Mouse (Mus musculus) stomach, embryonic 14.5 days (tissue): Measurements from ENCODE around the gene Gata1. TPM values are rescaled to one million over a fixed set of nuclear protein-coding genes. Genes with fewer than 3 reads are reported as not detected.

Source experiments
- ATAC-seq: fragments of 200-750 bp; cut with Nextera tagmentation; 2 replicates; pipeline ENCODE4 v1.8.0; 2017; ENCODE audit warnings: low read depth, moderate TSS enrichment; ENCODE audit not compliant: insufficient number of reproducible peaks, insufficient read depth, low FRiP score
- H3K27ac ChIP-seq: fragments of 300-500 bp; sonication (generic); 2 replicates; pipeline ENCODE4 v1.5.1; 2014; ENCODE audit warnings: mild to moderate bottlenecking, low read length, moderate library complexity, mixed read lengths
- H3K27me3 ChIP-seq: fragments of 300-500 bp; sonication (generic); 2 replicates; pipeline ENCODE4 v1.6.1; 2014; ENCODE audit warnings: low read length, control low read depth, mixed read lengths; ENCODE audit not compliant: control insufficient read depth, insufficient read depth
- H3K36me3 ChIP-seq: fragments of 300-500 bp; sonication (generic); 2 replicates; pipeline ENCODE4 v1.6.1; 2014; ENCODE audit warnings: mild to moderate bottlenecking, control low read depth, low read length, moderate library complexity, mixed read lengths; ENCODE audit not compliant: control insufficient read depth, insufficient read depth
- H3K4me1 ChIP-seq: fragments of 300-500 bp; sonication (generic); 2 replicates; pipeline ENCODE4 v1.6.1; 2014; ENCODE audit warnings: low read length, control low read depth, mixed read lengths; ENCODE audit not compliant: control insufficient read depth, insufficient read depth
- H3K4me2 ChIP-seq: fragments of 300-500 bp; sonication (generic); replicated peaks from 2 replicates; pipeline ENCODE4 v1.6.1; 2014; ENCODE audit warnings: low read depth, low read length, control low read depth
- H3K4me3 ChIP-seq: fragments of 300-500 bp; sonication (generic); 2 replicates; pipeline ENCODE4 v1.5.1; 2014; ENCODE audit warnings: low read depth, low read length, control low read depth
- H3K9ac ChIP-seq: fragments of 300-500 bp; sonication (generic); replicated peaks from 2 replicates; pipeline ENCODE4 v1.6.1; 2014; ENCODE audit warnings: low read depth, mild to moderate bottlenecking, control low read depth, low read length, moderate library complexity, mixed read lengths
- H3K9me3 ChIP-seq: fragments of 300-500 bp; sonication (generic); 2 replicates; pipeline ENCODE4 v1.6.1; 2016; ENCODE audit warnings: low read depth, low read length, control low read depth; ENCODE audit not compliant: control insufficient read depth
- WGBS: fragments of 180-500 bp; shearing (Covaris S2); extraction: QIAGEN DNeasy Blood & Tissue Kit; methylation state at CpG from one replicate; pipeline ENCODE4 v1.1.7; 2014; 5-methylcytosine and 5-hydroxymethylcytosine counted together
- polyA plus RNA-seq: library from polyadenylated mRNA; unstranded; fragments of >200 nt; fragmentation: Nextera tagmentation; extraction: Ambion mirVana; gene quantifications from 2 replicates; pipeline ENCODE4 v1.2.1, GENCODE M21; 2014

Gata1 gene
- polyA plus RNA-seq, 1 experiment from 2014 or later, result 0.90 TPM

DNA sequence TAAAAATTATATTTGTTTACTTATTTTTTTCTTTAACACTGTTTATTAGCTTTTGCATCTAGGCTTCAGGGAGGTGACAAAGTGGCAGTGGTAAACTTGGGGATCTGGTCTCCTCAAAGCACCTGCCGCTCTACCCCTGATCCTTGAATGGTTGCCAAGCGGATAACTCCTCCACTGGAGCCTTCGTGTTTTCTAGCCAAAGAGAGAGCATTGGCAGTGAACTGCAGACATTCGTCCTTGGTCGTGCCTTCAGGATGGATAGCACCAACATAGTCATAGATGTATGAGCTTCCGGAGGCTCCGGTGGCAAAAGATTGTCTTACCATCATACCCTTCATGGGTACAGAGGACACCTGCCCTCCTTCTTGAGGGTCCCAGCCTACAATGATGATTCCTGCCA is 27.8 kb downstream of the Gata1 start:
- H3K4me3 ChIP-seq, result no peak overlapping the region
- no peak for ATAC-seq
- H3K9me3 ChIP-seq, result no peaks in the 10 kb centered on the region
- 85% methylated on average over 7 of the region's 7 CpGs for WGBS
- no peaks in the 10 kb centered on the region for H3K27me3 ChIP-seq
- no peak overlapping the region for H3K4me2 ChIP-seq
- no peaks in the 10 kb centered on the region for H3K4me1 ChIP-seq
- no peak overlapping the region for H3K9ac ChIP-seq
- no peaks in the 10 kb centered on the region for H3K36me3 ChIP-seq
- H3K27ac ChIP-seq, result no peak overlapping the region

DNA sequence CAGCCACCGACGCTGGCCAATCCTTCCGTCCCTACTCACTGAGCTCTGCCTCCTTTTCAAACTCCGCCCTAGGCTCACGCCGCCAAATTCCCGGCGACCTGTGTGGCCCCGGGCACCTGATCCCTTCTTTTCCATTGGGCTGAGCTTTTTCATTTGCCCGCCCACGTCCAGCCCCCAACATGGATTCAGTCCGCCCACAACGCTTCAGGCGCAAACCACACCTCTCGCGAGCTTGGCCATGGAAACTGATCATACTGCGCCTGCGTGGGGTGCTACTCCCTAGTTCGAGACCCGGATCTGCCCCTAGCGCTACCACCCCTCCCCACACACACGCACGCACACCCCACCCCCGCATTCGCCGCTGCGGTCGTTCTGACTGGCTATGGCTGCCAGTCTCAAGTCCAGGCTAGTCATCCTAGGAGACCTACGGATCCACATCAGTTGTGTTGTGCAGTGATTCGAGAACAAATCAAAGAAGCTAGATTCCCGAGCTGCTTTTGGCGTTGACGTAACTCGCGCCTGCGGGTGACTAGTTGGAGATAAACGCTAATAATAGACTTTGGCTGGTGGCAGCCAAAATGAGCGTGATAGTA is 29.9 kb downstream of the Gata1 start:
- WGBS, result 15% methylated on average over 38 of the region's 38 CpGs
- no peak overlapping the region for H3K27ac ChIP-seq
- H3K4me2 ChIP-seq, result peak overlapping the region; percentile 33
- peak overlapping the region; percentile 39 for H3K4me3 ChIP-seq
- peak overlapping the region; percentile 25; the same call in 1 of the 2 replicates for H3K9ac ChIP-seq
- no peaks in the 10 kb centered on the region for H3K4me1 ChIP-seq
- no peaks in the 10 kb centered on the region for H3K36me3 ChIP-seq
- H3K27me3 ChIP-seq, result no peaks in the 10 kb centered on the region
- H3K9me3 ChIP-seq, result no peaks in the 10 kb centered on the region
- peak; percentile 98 for ATAC-seq

DNA sequence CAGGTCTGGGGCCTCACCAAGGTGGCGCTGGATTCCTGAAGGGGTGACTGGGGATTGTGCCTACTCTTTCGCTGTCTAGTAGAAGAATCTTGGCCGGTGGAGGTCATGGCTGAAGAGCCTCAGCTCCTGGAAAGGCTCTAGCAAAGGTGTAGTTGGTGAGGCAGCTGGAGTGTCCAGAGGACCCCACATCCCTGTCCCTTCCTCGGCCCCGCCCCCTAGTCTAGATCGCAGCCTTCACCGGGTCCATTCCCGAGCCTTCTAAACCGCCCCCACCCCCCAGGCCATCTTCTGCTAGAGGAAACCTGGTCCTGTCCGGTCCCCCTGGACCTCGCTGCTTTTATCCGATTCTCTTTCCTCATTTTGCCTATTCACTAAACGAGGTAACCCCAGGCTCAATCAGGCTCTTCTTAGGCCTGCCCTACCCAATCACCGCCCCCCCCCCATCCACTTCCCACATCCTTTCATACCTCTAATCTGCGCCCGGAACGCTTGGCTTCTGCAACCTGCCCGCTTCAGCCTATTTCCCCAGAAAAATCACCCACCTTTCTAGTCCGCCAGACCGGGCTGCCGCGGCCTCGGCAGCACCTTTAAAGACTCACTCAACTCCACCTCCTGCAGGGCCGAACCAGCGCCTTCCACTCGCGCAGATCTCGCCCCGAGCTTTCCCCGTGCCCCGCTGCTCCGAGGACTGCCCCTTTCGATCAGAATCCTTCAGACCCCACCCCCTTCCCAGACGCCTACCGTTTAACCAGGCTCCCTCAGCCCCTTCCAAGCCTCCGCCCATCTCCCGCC is 30.6 kb downstream of the Gata1 start, which contains the start of gene Hdac6:
Hdac6 (minus strand) TSS at position 782 of the 792 bp plus-strand sequence.
- no peaks in the 10 kb centered on the region for H3K4me1 ChIP-seq
- H3K27me3 ChIP-seq, result no peaks in the 10 kb centered on the region
- peak within 1 kb of the TSS; percentile 30; the same call in 1 of the 2 replicates for H3K9ac ChIP-seq
- no peak within 1 kb of the TSS for H3K27ac ChIP-seq
- no peaks in the 10 kb centered on the region for H3K36me3 ChIP-seq
- H3K9me3 ChIP-seq, result no peaks in the 10 kb centered on the region
- H3K4me2 ChIP-seq, result peak within 1 kb of the TSS; percentile 48
- peak within 1 kb of the TSS; percentile 39 for H3K4me3 ChIP-seq
- WGBS, result 16% methylated on average over 36 of the region's 37 CpGs
- peak; percentile 24; the same call in 1 of the 2 replicates for ATAC-seq

DNA sequence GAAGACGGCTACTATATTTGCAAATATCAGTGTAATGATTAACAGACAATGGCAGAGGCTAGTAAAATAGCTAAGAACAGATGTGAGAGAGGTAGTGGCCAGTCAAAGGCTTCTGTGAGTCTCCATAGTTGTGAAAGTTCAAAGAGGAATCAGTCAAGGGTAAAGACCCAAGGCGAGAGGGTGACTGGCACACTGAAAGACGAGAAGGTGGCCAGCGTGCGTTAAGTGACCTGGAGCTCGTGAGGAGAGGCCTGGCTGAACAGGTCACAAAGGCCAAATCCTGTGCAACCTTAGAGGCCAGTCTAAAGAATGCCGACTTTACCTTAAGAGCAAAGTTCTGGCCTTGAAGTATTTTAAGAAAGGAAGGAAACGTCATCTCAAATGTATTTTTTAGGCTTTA is 32.3 kb downstream of the Gata1 start:
- Histone ChIP-seq H3K4me3 (no peak overlapping the region), H3K4me2 (no peak overlapping the region), H3K27me3 (no peaks in the 10 kb centered on the region), H3K36me3 (peaks cover 6% of the 10 kb centered on the region; the same call in 1 of the 2 replicates), H3K4me1 (no peaks in the 10 kb centered on the region), H3K27ac (no peak overlapping the region), H3K9me3 (no peaks in the 10 kb centered on the region), H3K9ac (no peak overlapping the region)
- WGBS, result 69% methylated on average over 8 of the region's 8 CpGs
- no peak for ATAC-seq

DNA sequence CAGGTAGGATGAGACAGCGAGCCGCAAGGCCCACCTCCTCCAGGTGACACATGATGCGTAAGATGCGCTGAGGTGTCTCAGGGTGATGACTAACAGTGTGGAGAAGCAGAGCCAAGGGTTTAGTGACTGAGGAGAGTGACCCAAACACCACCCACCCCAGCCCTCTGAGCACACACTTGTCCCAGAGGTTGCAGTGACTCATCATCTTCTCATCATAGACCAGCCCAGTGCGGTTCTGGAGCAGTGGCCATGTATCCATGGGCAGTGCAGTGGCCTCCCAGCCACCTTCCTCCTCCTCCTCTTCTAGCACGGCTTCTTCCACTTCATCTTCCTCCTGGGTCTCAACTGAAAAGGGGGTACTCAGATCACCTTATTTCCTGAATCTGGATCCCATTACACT is 40.2 kb downstream of the Gata1 start:
- 93% methylated on average over 6 of the region's 6 CpGs for WGBS
- Histone ChIP-seq H3K4me2 (no peak overlapping the region), H3K4me3 (no peak overlapping the region), H3K9me3 (no peaks in the 10 kb centered on the region), H3K27ac (no peak overlapping the region), H3K9ac (no peak overlapping the region), H3K36me3 (peaks cover 6% of the 10 kb centered on the region; the same call in 1 of the 2 replicates), H3K27me3 (no peaks in the 10 kb centered on the region), H3K4me1 (no peaks in the 10 kb centered on the region)
- ATAC-seq, result no peak

DNA sequence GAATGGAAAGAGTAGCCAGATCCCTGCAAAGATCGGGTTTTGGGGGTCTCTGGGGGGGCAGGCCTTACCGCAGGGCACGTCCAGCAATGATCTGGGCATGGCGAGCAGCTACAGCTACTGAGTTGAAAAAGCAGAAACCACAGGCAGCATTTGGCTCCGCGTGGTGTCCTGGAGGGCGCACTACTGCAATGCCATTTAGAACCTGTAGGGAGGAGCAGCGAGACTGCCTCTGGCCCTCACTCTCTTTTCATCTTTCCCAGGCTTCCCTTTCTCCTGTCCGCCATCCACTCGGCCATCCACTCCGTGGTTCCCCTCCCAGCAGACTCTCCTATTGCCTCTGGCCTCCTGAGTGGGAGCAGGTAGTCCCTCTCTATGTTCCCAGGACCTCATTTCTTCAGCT is 41.0 kb downstream of the Gata1 start:
- Histone ChIP-seq H3K4me2 (no peak overlapping the region), H3K27me3 (no peaks in the 10 kb centered on the region), H3K27ac (no peak overlapping the region), H3K4me1 (no peaks in the 10 kb centered on the region), H3K4me3 (no peak overlapping the region), H3K9ac (no peak overlapping the region), H3K36me3 (peaks cover 2% of the 10 kb centered on the region; the same call in 1 of the 2 replicates), H3K9me3 (no peaks in the 10 kb centered on the region)
- 56% methylated on average over 11 of the region's 11 CpGs for WGBS
- no peak for ATAC-seq

DNA sequence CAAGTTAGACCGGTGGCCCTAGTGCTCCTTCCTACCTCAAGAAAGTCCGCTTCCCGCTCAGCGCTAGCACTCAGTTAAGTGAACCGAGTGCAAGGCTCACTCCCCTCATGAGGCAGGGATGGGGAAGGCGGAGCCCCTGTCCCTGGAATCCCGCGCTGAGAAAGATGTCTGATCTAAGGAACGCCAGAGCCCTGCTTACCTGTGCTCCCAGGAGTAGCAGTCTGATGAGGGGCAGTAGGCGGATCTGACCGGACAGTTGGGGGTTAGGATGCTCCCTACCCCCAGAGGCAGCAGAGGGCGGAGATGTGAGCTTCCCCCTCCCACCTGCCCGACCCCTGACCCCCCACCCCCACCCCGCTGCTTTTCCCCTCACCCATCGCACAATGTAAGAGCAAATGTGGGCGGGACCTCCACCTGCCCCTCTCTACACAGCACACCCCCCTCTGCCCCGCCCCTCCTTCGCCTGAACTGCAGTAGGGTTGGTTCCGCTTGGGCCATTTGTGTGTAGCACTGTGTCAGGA is 49.5 kb downstream of the Gata1 start, which contains the start of gene Eras:
Eras (minus strand) TSS at position 338 of the 521 bp plus-strand sequence.
- Histone ChIP-seq H3K36me3 (no peaks in the 10 kb centered on the region; the same call in 1 of the 2 replicates), H3K4me2 (no peak within 1 kb of the TSS), H3K4me3 (no peak within 1 kb of the TSS), H3K9me3 (peaks cover 3% of the 10 kb centered on the region; the same call in 1 of the 2 replicates), H3K27ac (no peak within 1 kb of the TSS), H3K27me3 (peaks cover 2% of the 10 kb centered on the region; the same call in 1 of the 2 replicates), H3K4me1 (no peaks in the 10 kb centered on the region), H3K9ac (no peak within 1 kb of the TSS)
- WGBS, result 13% methylated on average over 19 of the region's 19 CpGs
- ATAC-seq, result no peak

DNA sequence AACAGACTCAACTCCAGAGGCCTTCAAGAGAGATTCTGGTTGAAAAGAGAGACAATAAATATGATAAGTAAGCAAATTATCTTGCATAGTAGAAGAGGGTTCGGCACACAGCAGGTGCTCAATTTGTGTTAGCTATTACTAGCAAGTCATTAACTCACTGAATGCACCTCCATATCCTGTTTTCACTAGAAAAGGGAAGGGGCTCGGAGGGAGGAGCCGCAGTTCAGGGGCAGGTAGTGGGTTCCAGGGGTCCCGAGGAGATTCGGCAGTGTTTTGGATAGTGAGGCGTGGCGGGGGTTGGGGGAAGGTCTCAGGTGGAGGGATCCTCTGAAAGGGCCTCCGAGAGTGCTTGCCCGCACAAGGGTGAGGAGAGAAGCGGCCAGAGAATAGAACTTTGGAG is 50.8 kb downstream of the Gata1 start:
- H3K36me3 ChIP-seq, result no peaks in the 10 kb centered on the region; the same call in 1 of the 2 replicates
- H3K27ac ChIP-seq, result no peak overlapping the region
- H3K4me2 ChIP-seq, result no peak overlapping the region
- no peak overlapping the region for H3K9ac ChIP-seq
- H3K4me3 ChIP-seq, result no peak overlapping the region
- H3K4me1 ChIP-seq, result no peaks in the 10 kb centered on the region
- H3K9me3 ChIP-seq, result peaks cover 3% of the 10 kb centered on the region; the same call in 1 of the 2 replicates
- H3K27me3 ChIP-seq, result peaks cover 7% of the 10 kb centered on the region; the same call in 1 of the 2 replicates
- no peak for ATAC-seq
- 30% methylated on average over 10 of the region's 10 CpGs for WGBS
